Mouse (Mus musculus): ENCODE results near the gene Csrnp3. TPM values are rescaled to one million over a fixed set of nuclear protein-coding genes. Genes with fewer than 3 reads are reported as not detected.

Csrnp3 gene
- total RNA-seq, 2 experiments from 2014 or later = 0.52 to 1.9 TPM

DNA sequence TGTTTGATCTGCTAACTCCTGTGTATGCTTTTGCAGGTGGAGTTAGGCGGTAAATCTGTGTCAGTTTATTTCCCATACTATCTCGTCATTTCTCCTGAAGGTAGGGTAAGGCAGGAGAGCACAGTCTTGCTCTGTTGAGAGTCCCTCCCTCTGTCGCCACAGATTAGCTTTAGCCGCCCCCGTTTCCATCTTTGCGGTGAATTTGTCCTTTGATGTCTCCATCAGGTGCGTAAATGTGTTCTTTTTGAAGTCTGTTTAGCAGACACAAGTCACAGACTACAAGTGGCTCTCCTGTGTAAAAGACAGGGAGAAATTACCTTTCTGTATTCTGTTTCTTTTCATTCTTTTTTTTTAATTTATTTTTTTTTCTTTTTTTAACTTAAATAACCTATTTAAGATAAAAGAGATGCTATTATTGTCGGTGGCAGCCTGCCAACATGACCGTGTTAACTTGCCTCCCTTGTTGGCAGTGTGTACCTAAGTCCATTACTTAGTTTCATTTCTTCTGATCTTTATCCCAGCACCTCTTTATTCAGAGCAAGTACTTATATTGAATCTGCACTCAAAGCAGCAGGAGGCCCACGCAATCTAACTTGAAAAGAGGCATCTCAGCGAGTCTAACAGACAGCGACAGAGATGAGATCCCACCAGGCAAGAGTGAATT, 25.5 kb downstream of the Csrnp3 start:
- DNase-seq = no peak

DNA sequence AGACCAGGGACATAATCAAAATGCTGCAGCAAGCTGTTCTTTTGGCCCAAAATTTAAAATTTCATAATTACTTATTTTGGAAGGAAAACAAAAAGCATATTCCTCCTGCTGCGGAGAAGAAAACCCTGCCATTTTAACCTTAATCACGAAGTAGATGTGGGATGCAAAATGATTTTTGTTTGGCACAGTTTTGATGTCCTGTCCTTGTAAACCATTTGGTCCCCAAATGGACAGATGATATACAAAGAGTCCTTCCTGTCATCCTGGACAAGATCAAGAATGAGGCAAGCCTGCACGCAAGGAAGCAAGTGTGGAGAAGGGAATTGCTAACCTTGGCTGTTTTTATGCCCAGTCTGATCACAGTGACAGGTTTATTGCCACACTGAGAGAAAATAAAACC, 46.0 kb downstream of the Csrnp3 start:
- no peak for DNase-seq

DNA sequence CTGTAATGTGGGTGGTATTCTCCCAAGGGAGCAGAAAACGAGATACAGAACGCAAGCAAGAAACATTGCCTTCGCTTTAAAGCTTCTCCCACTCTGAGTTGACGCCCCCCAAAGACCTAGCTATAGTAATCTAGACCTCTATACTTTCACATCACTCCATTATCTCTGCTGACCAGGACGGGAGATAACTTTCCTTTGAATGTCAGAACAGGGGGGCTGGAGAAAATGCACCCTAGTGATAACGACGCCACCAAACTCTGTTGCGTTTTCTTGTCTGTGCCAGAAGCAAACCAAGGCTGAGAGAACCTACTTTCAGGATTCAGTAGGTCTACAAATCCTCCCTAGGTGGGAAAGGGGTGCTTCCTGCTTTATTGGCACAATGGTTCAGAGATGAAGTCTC, 47.7 kb downstream of the Csrnp3 start:
- DNase-seq = no peak

DNA sequence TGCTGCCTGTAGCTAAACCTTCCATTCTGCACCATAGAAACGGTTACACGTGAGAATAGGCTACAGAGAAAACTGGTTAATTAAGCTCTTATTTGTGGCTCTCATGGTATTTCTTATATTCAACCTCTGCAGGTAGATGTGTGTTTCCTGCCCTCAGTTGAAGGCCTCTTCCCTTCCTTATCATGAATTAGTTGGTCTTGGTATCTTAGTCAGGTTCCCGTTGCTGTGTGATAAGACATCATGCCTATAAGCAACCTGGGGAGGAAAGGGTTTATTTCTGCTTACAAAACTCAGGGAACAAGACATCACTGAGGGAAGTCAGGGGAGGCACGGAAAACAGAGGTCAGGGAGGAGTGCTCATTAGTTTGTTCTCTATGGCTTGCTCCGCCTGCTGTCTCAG, 48.7 kb downstream of the Csrnp3 start:
- DNase-seq = no peak

DNA sequence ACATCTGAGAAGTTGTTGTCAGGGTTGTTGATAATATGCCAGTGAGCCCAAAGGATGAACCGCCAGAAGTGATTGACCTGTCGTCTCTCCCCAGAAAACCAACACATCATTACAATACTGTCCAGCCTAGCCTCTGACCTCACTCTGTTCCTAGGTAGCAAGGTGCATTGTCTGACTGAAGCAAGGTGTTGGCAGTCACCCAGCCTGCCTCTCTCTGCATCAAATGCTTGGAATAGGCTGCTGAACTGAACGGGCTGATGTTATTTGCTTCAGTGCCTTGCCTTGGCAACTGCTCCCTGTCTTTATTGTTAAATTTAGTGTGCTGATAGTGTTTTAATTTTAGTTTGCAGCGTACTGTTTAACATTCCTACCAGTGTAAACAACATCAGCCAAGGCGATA, 51.0 kb downstream of the Csrnp3 start:
- no peak for DNase-seq

DNA sequence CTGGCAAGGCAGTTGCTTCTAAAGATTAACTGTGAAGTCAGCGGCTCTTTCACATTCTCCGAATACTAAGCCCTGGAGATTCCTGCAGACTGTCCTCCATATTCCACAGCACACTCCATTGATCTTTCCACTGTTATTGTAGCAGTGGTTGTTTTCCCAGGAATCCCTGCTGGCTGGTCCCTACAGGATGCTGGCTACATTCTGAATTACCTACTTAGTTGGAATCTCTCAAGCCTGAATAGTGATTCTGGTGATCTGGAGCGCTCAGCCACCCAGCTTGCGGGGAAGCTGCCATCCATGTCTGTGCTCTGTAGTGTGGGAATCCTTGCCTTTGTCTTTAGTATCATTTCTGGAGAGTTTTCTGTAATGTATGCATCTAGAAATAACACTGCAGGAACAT, 51.5 kb downstream of the Csrnp3 start:
- DNase-seq = no peak

DNA sequence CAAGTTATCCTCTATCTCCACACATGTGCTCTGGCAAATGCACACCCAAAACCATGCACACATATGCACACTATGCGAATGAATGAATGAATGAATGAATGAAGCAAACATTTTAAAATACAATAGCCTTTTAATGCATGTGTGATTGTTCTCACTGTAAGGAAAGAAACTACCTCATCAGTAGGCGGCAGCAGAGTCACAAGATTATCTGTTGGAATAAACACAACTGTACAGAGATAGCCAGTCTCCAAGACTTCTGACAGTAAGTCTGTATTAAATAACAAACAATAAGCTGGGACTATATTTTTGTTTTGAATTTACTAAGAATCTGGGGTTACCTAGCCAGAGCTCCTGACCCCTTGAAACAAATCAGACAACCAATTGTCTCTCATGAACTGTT, 53.9 kb downstream of the Csrnp3 start:
- no peak for DNase-seq

DNA sequence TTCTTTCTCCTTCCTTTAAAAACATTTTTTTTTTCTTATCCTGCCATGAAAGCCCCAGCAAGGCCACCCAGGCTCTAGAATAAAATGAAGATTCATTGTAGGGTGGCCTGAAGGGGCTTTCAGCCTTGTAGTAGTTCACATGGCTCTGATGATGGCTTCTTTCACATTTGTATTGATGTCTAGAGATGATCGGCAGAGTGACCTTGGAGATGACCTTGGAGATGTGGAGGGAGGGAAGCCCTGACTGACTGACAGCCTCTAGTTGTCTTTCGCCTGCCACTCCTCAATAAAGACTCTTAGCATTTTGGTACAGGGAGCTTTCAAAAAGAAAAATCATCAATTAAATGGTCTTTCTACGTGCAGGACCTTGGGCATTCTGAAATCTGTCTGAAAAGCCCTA, 63.0 kb downstream of the Csrnp3 start:
- no peak for DNase-seq

DNA sequence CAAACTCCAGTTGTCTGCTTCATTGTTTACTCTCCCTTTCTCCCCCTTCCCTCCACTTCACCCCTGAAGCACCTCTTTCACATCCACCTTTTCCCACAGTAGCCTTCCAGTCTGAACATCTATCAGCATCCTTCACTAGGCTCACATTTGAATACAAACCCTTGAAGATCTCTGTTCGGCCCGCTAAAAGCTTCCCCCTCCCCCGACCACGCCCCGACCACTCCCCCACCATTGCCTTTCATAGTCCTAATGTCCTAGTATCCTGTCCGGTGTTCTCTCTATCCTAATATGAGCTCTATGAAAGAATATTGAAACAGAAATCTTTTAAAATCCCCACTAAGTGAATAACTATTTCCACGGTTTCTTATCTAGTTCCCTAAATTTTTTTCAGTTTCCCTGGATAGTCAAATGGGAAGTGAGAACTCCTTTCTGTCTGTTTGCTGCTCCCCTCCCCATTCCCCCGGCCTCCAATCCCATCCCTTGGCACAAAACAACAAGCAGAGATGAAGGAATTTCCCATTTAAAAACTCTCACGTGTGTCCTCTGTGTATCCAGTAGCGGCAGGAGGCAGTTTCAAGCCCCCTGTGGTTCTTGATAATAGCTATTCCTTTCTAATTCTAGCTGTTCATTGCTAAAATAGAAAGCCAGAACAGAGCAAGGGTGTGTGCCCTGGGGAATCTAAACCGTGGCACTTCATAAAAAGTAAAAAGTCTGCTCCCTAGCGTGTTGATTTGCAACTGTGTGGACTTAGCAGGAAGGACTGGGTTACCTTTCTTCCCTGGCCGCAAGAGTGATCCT, 64.4 kb downstream of the Csrnp3 start:
- DNase-seq = no peak

DNA sequence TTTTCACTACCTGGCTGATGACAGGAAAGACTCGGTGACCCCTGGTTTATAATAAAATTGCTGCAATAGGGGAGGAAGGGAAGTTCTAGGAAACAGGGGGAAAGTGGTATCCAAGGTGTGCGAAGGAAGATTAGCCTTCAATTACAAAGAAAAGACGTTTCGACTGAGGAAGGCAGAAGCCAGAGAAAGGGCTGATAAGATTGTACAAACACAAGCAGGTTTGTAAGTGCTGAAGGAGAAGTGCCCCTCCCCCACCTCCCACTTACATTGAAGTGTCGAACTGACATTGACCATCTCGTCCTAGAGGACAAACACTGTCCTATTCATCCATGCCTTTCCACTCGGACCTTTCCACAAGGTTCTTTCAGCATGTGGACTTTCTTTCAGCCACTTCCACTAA, 70.4 kb downstream of the Csrnp3 start:
- no peak for DNase-seq

DNA sequence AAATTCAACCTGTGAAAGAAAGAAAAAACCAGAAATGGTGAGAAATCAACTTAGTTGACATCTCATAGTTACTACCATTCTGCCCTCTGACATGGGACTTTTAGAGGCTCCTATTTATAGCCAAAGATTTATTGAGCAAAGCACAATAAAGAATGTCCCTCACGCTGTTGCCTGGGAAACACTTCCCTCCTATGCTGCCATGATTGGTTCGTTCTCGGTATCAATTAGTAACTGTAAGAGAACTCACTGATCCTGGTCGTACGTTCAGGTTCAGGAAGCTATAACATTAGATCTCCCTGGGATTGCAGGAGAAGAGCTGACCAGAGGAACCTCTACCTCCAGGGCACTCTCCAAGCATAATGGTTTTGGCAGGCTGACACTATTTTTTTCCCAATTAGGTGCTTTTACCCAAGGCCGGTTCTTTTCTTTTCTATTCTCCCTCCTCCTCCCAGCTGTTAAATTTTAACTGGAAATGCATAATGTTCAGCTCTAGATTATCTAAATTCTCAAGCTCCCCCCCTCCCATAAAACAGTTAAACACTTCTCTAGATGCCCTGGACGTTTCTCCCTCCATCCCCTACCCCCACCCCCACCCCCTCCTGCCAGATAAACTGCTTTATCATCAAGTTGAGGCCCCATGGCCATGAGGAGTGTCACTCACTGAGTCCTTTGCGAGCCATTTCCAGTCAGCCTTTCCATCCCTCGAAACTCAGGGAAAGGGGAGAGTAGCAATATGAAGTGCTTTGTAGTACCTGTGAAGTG, 75.3 kb downstream of the Csrnp3 start:
- no peak for DNase-seq

DNA sequence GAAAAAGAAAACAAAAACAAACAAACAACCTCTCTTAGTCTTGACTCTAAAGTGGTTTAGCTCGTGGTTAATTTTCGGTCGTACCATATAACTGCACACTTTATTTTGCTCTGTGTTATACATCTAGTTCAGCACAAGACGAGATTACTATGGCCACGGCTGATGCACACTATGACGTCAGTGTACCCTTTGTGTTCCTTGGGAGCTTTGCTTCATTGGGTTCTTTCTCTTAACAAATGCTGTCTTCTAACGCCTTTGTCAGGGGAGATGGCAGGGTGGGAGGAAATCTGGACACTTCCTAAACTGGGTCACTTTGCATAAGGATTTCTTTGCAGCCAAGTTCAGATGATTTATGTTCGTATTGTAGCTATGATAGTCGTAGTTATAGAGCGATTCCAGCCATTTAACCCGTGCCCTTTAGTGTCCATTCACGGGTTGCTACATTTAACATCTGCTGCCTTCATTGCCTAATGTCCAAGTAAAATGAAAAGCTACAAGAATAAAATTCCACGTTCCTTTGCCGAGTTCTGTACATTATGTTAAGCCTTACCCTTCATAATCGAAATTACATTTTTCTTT, 79.9 kb downstream of the Csrnp3 start:
- no peak for DNase-seq

DNA sequence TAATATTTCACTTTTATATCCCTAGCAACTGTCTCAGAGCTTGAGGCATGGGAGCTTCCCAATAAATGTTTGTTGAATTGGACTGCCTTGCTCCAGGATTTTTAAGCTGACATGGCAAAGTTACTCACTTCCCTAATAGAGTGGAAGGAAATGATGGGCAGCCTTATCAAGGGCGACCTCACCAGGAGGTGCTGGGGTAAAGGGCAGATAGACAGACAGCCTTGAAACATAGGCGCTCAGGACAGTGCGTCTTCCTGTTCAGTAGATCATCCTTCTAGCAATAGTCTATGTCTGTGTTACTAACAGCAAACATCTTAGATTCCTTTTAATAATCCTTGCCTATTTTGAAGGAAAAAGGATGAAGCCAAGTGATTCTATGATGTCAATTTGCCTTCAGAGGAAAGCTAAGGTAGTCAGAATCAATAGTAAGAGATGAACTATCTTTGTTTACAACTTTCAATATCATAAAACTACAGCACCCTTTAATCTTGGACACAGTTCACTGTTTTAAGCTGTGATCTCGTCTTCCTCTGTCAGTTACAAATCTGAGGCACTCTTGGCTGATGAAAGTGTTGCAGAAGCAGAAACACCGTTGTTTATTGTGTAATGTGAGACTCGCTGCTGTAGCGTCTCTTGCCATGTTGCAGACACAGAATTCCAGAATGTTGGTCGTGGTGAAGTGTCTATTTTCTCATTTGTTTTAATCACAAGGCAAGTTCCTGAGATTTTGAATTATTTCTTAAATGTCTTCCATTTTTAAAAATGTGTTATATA, 81.6 kb downstream of the Csrnp3 start:
- DNase-seq = no peak

DNA sequence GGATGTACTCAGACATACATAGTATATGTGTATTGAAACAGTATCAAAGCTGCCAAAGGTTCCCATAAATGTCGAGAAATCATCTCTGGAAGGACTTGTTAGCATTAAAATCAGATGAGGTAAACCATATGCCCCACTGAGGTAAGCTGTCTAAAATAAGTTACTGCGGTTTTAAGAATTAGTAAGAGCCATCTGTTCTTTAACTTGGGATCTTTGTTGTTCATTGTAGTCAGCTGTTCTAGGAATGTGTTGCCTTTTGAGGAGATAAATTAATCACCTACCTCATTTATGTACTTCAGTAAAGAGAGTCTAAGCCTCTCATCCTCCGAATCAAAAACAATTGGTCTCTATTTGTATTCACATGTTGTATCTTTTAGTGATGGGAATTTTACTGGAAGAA, 83.7 kb downstream of the Csrnp3 start:
- DNase-seq = no peak

DNA sequence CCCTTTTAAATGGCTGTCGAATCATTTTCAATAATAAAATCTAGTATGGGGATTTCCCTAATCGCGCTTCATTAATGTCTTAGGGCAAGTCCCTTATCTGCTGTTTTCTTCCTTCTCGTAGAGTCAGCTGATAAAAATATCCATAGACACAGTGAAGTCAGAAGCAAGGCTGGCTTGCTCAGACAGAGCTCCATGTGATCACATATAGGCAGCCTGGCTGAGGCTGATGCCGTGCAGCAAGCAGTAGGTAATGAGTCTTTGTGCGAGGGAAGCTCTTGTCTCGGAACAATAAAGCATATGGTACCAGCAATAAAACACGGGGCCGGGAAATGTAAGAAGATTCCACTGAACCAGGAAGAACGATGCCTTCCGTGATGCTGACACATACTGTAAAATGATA, 84.4 kb downstream of the Csrnp3 start:
- no peak for DNase-seq

DNA sequence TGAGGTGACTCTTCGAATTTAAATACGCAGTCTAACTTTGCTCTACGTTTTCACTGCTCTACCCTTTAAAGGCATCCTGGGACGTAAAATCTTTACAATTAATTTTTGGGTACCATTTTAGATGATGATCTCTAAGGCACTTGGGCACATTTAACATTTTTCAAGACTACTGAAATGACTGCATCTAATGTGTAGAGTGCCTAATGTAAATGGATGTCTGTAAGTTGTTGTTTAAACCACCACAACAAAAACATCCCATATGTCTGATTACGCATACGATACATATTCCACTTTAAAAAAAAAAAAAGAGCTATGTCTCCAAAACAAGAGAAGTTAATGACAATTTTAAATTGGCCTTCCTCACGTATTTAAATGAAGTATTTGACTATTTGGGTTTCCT, 85.7 kb downstream of the Csrnp3 start:
- no peak for DNase-seq

DNA sequence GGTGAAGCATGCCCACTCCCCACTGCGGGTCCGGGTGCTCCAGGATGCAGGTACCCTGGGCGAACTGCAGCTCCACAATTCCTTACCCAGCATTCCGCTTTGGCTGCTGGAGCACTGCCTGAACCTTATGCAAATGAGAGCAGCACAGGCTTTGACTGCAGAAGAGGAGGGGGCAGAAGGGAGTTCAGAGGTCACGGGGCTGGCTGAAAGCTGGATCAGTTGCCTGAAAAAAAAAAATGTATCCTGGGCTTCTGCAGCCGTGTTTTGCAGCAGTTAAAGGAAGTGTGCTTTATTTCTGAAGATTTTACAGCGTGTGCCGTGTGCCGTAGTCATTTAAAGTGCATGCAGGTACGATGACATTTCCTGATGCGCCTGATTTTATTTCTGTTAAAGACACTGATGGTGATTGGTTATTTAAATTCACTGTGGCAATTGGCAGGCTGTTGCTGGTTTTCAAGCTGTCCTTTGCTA, 86.3 kb downstream of the Csrnp3 start:
- peak; percentile 14 for DNase-seq

DNA sequence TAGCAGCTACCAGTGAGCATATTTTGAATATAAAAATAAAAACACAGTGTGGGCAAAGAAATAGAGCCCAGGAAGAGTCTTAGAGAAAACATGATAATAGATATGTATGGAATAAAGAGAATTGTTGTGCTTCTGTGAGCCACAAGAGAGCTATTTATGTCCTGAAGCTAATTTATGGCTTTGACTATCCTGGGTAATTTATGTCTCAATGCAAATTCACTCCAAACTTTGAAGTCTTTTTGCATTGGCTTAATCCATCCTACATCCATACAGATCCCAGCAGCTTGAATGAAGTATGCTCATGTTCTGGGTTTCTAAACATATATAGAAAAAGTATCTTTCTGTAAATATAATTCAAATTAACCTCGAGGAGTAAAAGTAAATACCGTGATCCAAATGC, 88.5 kb downstream of the Csrnp3 start:
- no peak for DNase-seq

DNA sequence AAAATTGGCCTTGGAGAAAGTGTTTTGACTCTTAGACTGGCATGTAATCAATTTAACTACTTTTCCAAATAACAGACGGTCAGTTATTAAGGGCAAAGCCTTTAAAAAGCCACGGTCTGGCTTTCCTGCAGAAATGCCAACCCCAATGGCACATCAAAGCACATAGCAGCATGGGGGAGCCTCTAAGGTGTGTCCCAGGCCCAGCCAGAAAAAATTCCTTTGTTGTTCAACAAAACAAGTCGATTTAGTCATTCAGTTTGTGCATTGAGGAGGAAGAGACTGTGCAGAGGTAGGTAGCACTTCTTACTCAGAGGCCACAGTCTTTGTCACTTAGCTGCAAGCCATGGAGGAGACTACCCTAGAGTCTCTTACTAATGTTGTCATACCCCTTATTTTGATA, 93.3 kb downstream of the Csrnp3 start:
- no peak for DNase-seq

DNA sequence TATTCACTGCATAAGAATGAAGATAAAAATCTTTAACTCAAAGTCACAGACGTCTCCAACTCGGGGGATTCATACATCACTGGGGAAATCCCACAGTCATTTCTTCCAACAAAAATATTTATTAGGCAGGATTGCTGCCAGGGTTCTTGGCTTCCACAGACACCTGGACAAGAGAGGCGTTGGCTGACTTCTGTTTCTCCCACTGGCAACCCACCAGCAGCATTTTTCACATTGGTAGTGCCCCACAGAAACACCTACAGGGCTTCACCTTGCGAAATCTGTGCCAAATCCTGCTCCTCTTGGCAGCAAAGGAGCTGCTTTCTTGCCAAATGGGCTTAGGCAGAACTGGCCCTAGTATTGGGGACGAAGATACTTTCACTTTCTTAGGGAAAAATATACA, 94.8 kb downstream of the Csrnp3 start:
- peak; percentile 5 for DNase-seq

DNA sequence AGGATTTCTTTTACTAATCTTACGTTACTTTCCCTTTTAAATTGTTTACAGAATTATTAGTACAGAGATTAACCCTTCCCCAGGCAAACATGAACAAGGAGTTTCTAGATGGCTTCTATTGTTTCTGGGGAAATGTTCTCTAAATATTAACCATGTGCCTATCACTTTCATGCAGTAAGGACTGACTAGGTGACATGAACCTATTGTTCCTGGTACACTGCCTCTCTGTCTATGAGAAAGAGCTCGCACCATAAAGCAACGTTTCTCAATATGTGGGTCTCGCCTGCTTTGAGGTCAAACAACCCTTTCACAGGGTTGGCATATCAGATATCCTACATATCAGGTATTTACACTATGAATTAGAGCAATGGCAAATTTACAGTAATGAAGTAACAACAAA, 96.8 kb downstream of the Csrnp3 start:
- DNase-seq = no peak

DNA sequence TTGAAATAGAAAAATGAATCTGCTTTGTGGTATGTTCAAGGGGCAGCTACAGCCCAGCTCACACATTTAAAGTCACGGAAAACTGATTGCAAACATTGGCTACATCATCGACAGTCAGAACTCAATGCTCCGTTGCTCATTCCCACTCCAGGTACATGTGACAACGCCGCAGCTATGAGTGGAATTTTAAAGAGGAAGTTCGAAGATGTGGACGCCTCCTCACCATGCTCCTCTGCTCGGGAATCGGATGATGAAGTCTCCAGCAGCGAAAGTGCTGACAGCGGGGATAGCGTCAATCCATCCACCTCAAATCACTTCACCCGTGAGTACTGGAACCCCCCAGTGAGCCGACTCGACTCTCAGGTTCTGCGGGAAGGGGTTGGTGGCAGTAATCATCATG, 103.2 kb downstream of the Csrnp3 start:
- DNase-seq = no peak

All from gastrocnemius, postnatal 10 days (tissue).